Mouse (Mus musculus) CH12.LX (cell line): Measurements from ENCODE around the gene Dnajc13. TPM values are rescaled to one million over a fixed set of nuclear protein-coding genes. Genes with fewer than 3 reads are reported as not detected.

Experiments
- DNase-seq: peaks from one replicate; pipeline ENCODE4 v3.0.0-alpha.2; 2013; ENCODE audit errors: extremely low read depth
- H3K27ac ChIP-seq: 2 replicates; pipeline ENCODE4 v1.5.1; 2012; ENCODE audit warnings: low read depth, mild to moderate bottlenecking, control low read depth, moderate library complexity; ENCODE audit not compliant: insufficient read depth
- H3K27me3 ChIP-seq: replicated peaks from 2 replicates; pipeline ENCODE3; 2012; ENCODE audit warnings: inconsistent platforms
- H3K36me3 ChIP-seq, 2 experiments: replicated peaks in 1 of 2; 2 replicates each; pipeline versions ENCODE3 to v1.6.1; 2012; ENCODE audit warnings: inconsistent platforms in 1 of 2, low read length in 1 of 2, mild to moderate bottlenecking in 1 of 2, mixed read lengths in 1 of 2, moderate library complexity in 1 of 2; ENCODE audit not compliant: control insufficient read depth in 1 of 2, insufficient read depth in 1 of 2
- H3K4me1 ChIP-seq, 2 experiments: 2 replicates each; pipeline ENCODE4 v1.6.1; 2012; ENCODE audit warnings: inconsistent platforms in 1 of 2, moderate library complexity in 1 of 2; ENCODE audit not compliant: insufficient read depth in 2 of 2, control insufficient read depth in 1 of 2
- H3K4me2 ChIP-seq: 2 replicates; pipeline ENCODE4 v1.6.1; 2012; ENCODE audit warnings: low read depth, mild to moderate bottlenecking, control low read depth; ENCODE audit not compliant: poor library complexity, insufficient read depth, severe bottlenecking
- H3K4me3 ChIP-seq, 3 experiments: fragments of 150-350 bp in 1 of 3; sonication (generic) in 1 of 3; replicated peaks in 1 of 3; 2 replicates each; pipeline versions ENCODE3 to v1.5.1; 2011 to 2012; ENCODE audit warnings: low read depth in 2 of 3, low read length in 2 of 3, mild to moderate bottlenecking in 2 of 3, moderate library complexity in 2 of 3, control low read depth in 1 of 3, improper control_type of control experiment in 1 of 3, inconsistent platforms in 1 of 3, mixed read lengths in 1 of 3; ENCODE audit not compliant: poor library complexity in 1 of 3
- H3K79me2 ChIP-seq: replicated peaks from 2 replicates; pipeline ENCODE4 v1.6.1; 2012; ENCODE audit warnings: mild to moderate bottlenecking, moderate library complexity; ENCODE audit not compliant: control insufficient read depth, poor library complexity, insufficient read depth, severe bottlenecking; ENCODE audit errors: extremely low read depth
- H3K9ac ChIP-seq: 2 replicates; pipeline ENCODE4 v1.6.1; 2012; ENCODE audit warnings: low read depth, mild to moderate bottlenecking, control low read depth, moderate library complexity; ENCODE audit not compliant: insufficient read depth
- H3K9me3 ChIP-seq: replicated peaks from 2 replicates; pipeline ENCODE3; 2012; ENCODE audit warnings: low read length, inconsistent platforms, mixed read lengths
- CHD2 ChIP-seq: IDR thresholded peaks from 2 replicates; pipeline ENCODE4 v1.6.1; 2011; ENCODE audit warnings: low read length, improper control_type of control experiment
- ETS1 ChIP-seq: conservative IDR thresholded peaks from 2 replicates; pipeline ENCODE4 v1.6.1; 2012; ENCODE audit warnings: low read depth, mild to moderate bottlenecking, inconsistent platforms, low read length, improper control_type of control experiment, moderate library complexity
- HCFC1 ChIP-seq: IDR thresholded peaks from 2 replicates; pipeline ENCODE4 v1.6.1; 2012; ENCODE audit warnings: low read depth, mild to moderate bottlenecking, inconsistent platforms, low read length, improper control_type of control experiment
- IRF4 ChIP-seq: IDR thresholded peaks from 2 replicates; pipeline ENCODE4 v1.6.1; 2014; ENCODE audit warnings: low read depth, mild to moderate bottlenecking, inconsistent platforms, low read length, improper control_type of control experiment
- JUN ChIP-seq: IDR thresholded peaks from 2 replicates; pipeline ENCODE4 v1.6.1; 2011; ENCODE audit warnings: low read depth, mild to moderate bottlenecking, low read length, improper control_type of control experiment, moderate library complexity; ENCODE audit not compliant: insufficient read depth
- MAFK ChIP-seq: IDR thresholded peaks from 2 replicates; pipeline ENCODE4 v1.6.1; 2011; ENCODE audit warnings: low read length, improper control_type of control experiment; ENCODE audit not compliant: insufficient replicate concordance
- MAX ChIP-seq: IDR thresholded peaks from 2 replicates; pipeline ENCODE4 v1.6.1; 2011; ENCODE audit warnings: low read length, improper control_type of control experiment
- MXI1 ChIP-seq: IDR thresholded peaks from 2 replicates; pipeline ENCODE4 v1.6.1; 2011; ENCODE audit warnings: mild to moderate bottlenecking, low read depth, low read length, improper control_type of control experiment
- NRF1 ChIP-seq: IDR thresholded peaks from 2 replicates; pipeline ENCODE4 v1.6.1; 2014; ENCODE audit warnings: low read depth, mild to moderate bottlenecking, inconsistent platforms, low read length, improper control_type of control experiment, moderate library complexity
- POLR2A ChIP-seq: IDR thresholded peaks from 2 replicates; pipeline ENCODE4 v1.6.1; 2011; ENCODE audit warnings: low read depth, mild to moderate bottlenecking, improper control_type of control experiment, low read length
- RAD21 ChIP-seq: IDR thresholded peaks from 2 replicates; pipeline ENCODE4 v1.6.1; 2011; ENCODE audit warnings: low read depth, mild to moderate bottlenecking, low read length, improper control_type of control experiment, moderate library complexity
- SIN3A ChIP-seq: IDR thresholded peaks from 2 replicates; pipeline ENCODE4 v1.6.1; 2012; ENCODE audit warnings: low read length, improper control_type of control experiment, inconsistent platforms
- TCF12 ChIP-seq: IDR thresholded peaks from 2 replicates; pipeline ENCODE4 v1.6.1; 2014; ENCODE audit warnings: low read depth, mild to moderate bottlenecking, inconsistent platforms, low read length, improper control_type of control experiment
- UBTF ChIP-seq: IDR thresholded peaks from 2 replicates; pipeline ENCODE4 v1.6.1; 2012; ENCODE audit warnings: low read depth, mild to moderate bottlenecking, inconsistent platforms, low read length, improper control_type of control experiment, moderate library complexity
- ZMIZ1 ChIP-seq: IDR thresholded peaks from 2 replicates; pipeline ENCODE4 v1.6.1; 2012; ENCODE audit warnings: low read depth, mild to moderate bottlenecking, inconsistent platforms, low read length, improper control_type of control experiment
- ZNF384 ChIP-seq: IDR thresholded peaks from 2 replicates; pipeline ENCODE4 v1.6.1; 2012; ENCODE audit warnings: low read depth, low read length, improper control_type of control experiment, inconsistent platforms
- dilution Hi-C: fragments of 300-500 bp; cut with MboI; formaldehyde crosslinking; loops from 2 replicates; pipeline ENCODE4 v1.14.3; 2020; ENCODE audit warnings: low sequenced_read_pairs; ENCODE audit not compliant: extremely low pct_unique_long_range_greater_than_20kb, extremely low pct_ligation_motif_present
- in situ Hi-C: fragments of 300-500 bp; cut with MboI; formaldehyde crosslinking; loops from 3 replicates; pipeline ENCODE4 v1.14.3; 2019; ENCODE audit warnings: low sequenced_read_pairs, low pct_ligation_motif_present, low pct_unique_long_range_greater_than_20kb, mixed read lengths
- polyA plus RNA-seq: library from polyadenylated mRNA; unstranded; fragments of >175 nt; gene quantifications from 2 replicates; pipeline ENCODE4 v1.2.1, GENCODE M21; 2012; ENCODE audit warnings: low read depth; ENCODE audit not compliant: insufficient read length
- total RNA-seq, 2 experiments: library from RNA; depleted of rRNA; stranded (reverse); fragments of 300-350 nt in 1 of 2; fragments of >200 nt in 1 of 2; gene quantifications; 2 replicates each; pipeline ENCODE4 v1.2.3; 2012 to 2014

The Dnajc13 gene
- total and polyA plus RNA-seq, 3 experiments, result 30.1 to 51.9 (median 30.4) TPM

- Histone ChIP-seq H3K79me2 (no peaks in the 10 kb centered on the region), H3K9ac (no peak overlapping the region), H3K4me1 (peaks cover 0 to 8% of the 10 kb centered on the region in 2 experiments; a peak in 2 of 4 replicates), H3K27ac (no peak overlapping the region), H3K27me3 (no peaks in the 10 kb centered on the region), H3K4me3 (no peak overlapping the region)
- dilution Hi-C loops, result no loop called here
- in situ Hi-C loops, result loop anchor here (10.0 kb wide), 1 partner anchor 100 kb away; no protein-coding TSS in a partner anchor
- TF ChIP-seq ZMIZ1 (no peak), ETS1 (no peak), JUN (no peak)
- TF ChIP-seq, all 38 proteins: peak for 0
- H3K9me3 ChIP-seq, result no peaks in the 10 kb centered on the region
- H3K4me2 ChIP-seq, result no peak overlapping the region
- DNase-seq, result no peak
- H3K36me3 ChIP-seq, result no peaks in the 10 kb centered on the region
Observed at GRCm38 (mm10) chr9:104304376-104304775, 41.6 kb upstream of the Dnajc13 start.

- in situ Hi-C loops (loop anchor here (10.0 kb wide), 1 partner anchor 96 kb away; no protein-coding TSS in a partner anchor), dilution Hi-C loops (no loop called here)
- Histone ChIP-seq H3K27me3 (no peaks in the 10 kb centered on the region), H3K27ac (no peak overlapping the region), H3K4me3 (no peak overlapping the region), H3K79me2 (no peaks in the 10 kb centered on the region), H3K9me3 (no peaks in the 10 kb centered on the region), H3K4me1 (peaks cover 0 to 8% of the 10 kb centered on the region in 2 experiments; a peak in 2 of 4 replicates), H3K9ac (no peak overlapping the region), H3K4me2 (no peak overlapping the region), H3K36me3 (no peaks in the 10 kb centered on the region)
- no peak for TF ChIP-seq POLR2A
- TF ChIP-seq MXI1, result no peak
- no peak for TF ChIP-seq ZMIZ1
- no peak for TF ChIP-seq UBTF
- TF ChIP-seq ZNF384, result no peak
- no peak for TF ChIP-seq TCF12
- no peak for TF ChIP-seq CHD2
- no peak for TF ChIP-seq MAX
- TF ChIP-seq IRF4, result no peak
- no peak for TF ChIP-seq HCFC1
- no peak for TF ChIP-seq MAFK
- no peak for TF ChIP-seq RAD21
- DNase-seq, result no peak
Observed at GRCm38 (mm10) chr9:104300569-104300968, 37.8 kb upstream of the Dnajc13 start.

- in situ Hi-C loops, result no loop called here
- Histone ChIP-seq H3K27me3 (no peaks in the 10 kb centered on the region), H3K9ac (no peak overlapping the region), H3K36me3 (no peaks in the 10 kb centered on the region), H3K4me1 (peaks cover 0 to under 1% of the 10 kb centered on the region in 2 experiments; a peak in 1 of 4 replicates), H3K4me2 (no peak overlapping the region), H3K4me3 (no peak overlapping the region), H3K79me2 (no peaks in the 10 kb centered on the region), H3K27ac (no peak overlapping the region), H3K9me3 (no peaks in the 10 kb centered on the region)
- no peak for TF ChIP-seq SIN3A
- no peak for TF ChIP-seq NRF1
- no peak for TF ChIP-seq POLR2A
- TF ChIP-seq HCFC1, result no peak
- DNase-seq, result no peak
- dilution Hi-C loops, result no loop called here
Observed at GRCm38 (mm10) chr9:104297041-104297440, 34.3 kb upstream of the Dnajc13 start.
